Comparison of ENCODE assay signal across 9 mouse cellular contexts in genomic region chr10:80423562-80423961, GRCm38 (mm10). TPM values are rescaled to one million over a fixed set of nuclear protein-coding genes. Genes with fewer than 3 reads are reported as not detected.
A peak's percentile ranks its signal among the peaks of the same experiment; 100 is the strongest.
DNase-seq lines count a peak whose midpoint lies in the region; ATAC-seq and TF ChIP-seq lines count a peak whose summit lies in the region.
"Had no signal": no experiment of that assay in that cellular context is flagged by ENCODE, and none has a peak within 500 bp of the region (broad histone marks: within the 10 kb centered on the region; RNA-seq: fewer than 3 reads in every experiment).

No protein-coding gene starts in this region.

- 60% methylated on average over 4 of the region's 4 CpGs for WGBS in hindbrain, embryonic 11.5 days
- 48% methylated on average over 4 of the region's 4 CpGs for WGBS in hindbrain, embryonic 16.5 days
- WGBS in midbrain, embryonic 15.5 days = 55% methylated on average over 4 of the region's 4 CpGs

- H3K4me2 ChIP-seq in hindbrain, embryonic 11.5 days (replicated peaks; ENCODE audit: low read depth, low read length) = no peak overlapping the region
- no peak overlapping the region for H3K4me2 ChIP-seq in hindbrain, embryonic 16.5 days (ENCODE audit: low read length)
- no peak overlapping the region for H3K4me2 ChIP-seq in midbrain, embryonic 15.5 days
- H3K4me2 ChIP-seq: heart, embryonic 15.5 days had no signal

- H3K9ac ChIP-seq in hindbrain, embryonic 11.5 days (ENCODE audit: low read depth, low read length) = no peak overlapping the region
- no peak overlapping the region for H3K9ac ChIP-seq in hindbrain, embryonic 16.5 days (ENCODE audit: low read depth, low read length)
- H3K9ac ChIP-seq in ES-E14 (ENCODE audit: insufficient read depth, low read depth, low read length, poor library complexity, severe bottlenecking) = no peak overlapping the region
- H3K9ac ChIP-seq in midbrain, embryonic 15.5 days = no peak overlapping the region
- H3K9ac ChIP-seq: heart, embryonic 15.5 days had no signal

- peak; percentile 47 for DNase-seq in hindbrain, embryonic 11.5 days (ENCODE audit: low spot score)
- DNase-seq in ES-E14 (ENCODE audit: low read depth, low spot score) = peak; percentile 83
- DNase-seq in adrenal gland, adult 2 months = no peak
- DNase-seq in adrenal gland, postnatal 25 days = no peak

- in situ Hi-C loops in ES-E14 (cut with MboI; ENCODE audit: low sequenced_read_pairs in 2 of 2, unreplicated experiment in 2 of 2) = no loop called here

- H3K36me3 ChIP-seq in hindbrain, embryonic 11.5 days (ENCODE audit: control insufficient read depth, insufficient read depth, low read length) = peaks cover 62% of the 10 kb centered on the region
- peaks cover 47% of the 10 kb centered on the region for H3K36me3 ChIP-seq in hindbrain, embryonic 16.5 days (ENCODE audit: control insufficient read depth, insufficient read depth, low read length)
- peaks cover 62% of the 10 kb centered on the region for H3K36me3 ChIP-seq in ES-E14 (ENCODE audit: control insufficient read depth, insufficient read depth, low read length, poor library complexity, severe bottlenecking)
- H3K36me3 ChIP-seq in midbrain, embryonic 15.5 days (replicated peaks) = peaks cover 61% of the 10 kb centered on the region

- no peaks in the 10 kb centered on the region for H3K4me1 ChIP-seq in hindbrain, embryonic 11.5 days (replicated peaks; ENCODE audit: control insufficient read depth, insufficient read depth, low read length)
- H3K4me1 ChIP-seq in hindbrain, embryonic 16.5 days (ENCODE audit: control insufficient read depth, insufficient read depth, low read depth, low read length) = peaks cover 7% of the 10 kb centered on the region
- peaks cover 0 to 7% of the 10 kb centered on the region in 2 experiments; a peak in 1 of 4 replicates for H3K4me1 ChIP-seq in ES-E14 (ENCODE audit: control insufficient read depth in 2 of 2, insufficient read depth in 2 of 2, low read length in 2 of 2, poor library complexity in 1 of 2)
- peaks cover 31% of the 10 kb centered on the region for H3K4me1 ChIP-seq in midbrain, embryonic 15.5 days

- H3K4me3 ChIP-seq in hindbrain, embryonic 11.5 days (ENCODE audit: low read depth, low read length) = no peak overlapping the region
- H3K4me3 ChIP-seq in hindbrain, embryonic 16.5 days (ENCODE audit: low read length) = no peak overlapping the region
- H3K4me3 ChIP-seq in ES-E14 (ENCODE audit: insufficient read depth in 1 of 2, low read depth in 1 of 2, low read length in 2 of 2, poor library complexity in 1 of 2, severe bottlenecking in 1 of 2) = no peak overlapping the region
- H3K4me3 ChIP-seq in midbrain, embryonic 15.5 days = no peak overlapping the region
- H3K4me3 ChIP-seq: heart, embryonic 15.5 days had no signal

- no peaks in the 10 kb centered on the region for H3K27me3 ChIP-seq in hindbrain, embryonic 11.5 days (ENCODE audit: control insufficient read depth, insufficient read depth, low read length)
- H3K27me3 ChIP-seq in hindbrain, embryonic 16.5 days (replicated peaks; ENCODE audit: control insufficient read depth, insufficient read depth, low read length) = no peaks in the 10 kb centered on the region
- H3K27me3 ChIP-seq in midbrain, embryonic 15.5 days (replicated peaks) = no peaks in the 10 kb centered on the region
- H3K27me3 ChIP-seq: heart, embryonic 15.5 days had no signal

- H3K27ac ChIP-seq in hindbrain, embryonic 11.5 days (ENCODE audit: low read depth, low read length) = no peak overlapping the region
- H3K27ac ChIP-seq in hindbrain, embryonic 16.5 days (ENCODE audit: low read depth, low read length) = no peak overlapping the region
- H3K27ac ChIP-seq in ES-E14 (ENCODE audit: insufficient read depth, low read depth, low read length, poor library complexity, severe bottlenecking) = no peak overlapping the region; the same call in 1 of the 2 replicates
- H3K27ac ChIP-seq in midbrain, embryonic 15.5 days = peak overlapping the region; percentile 20; the same call in 1 of the 2 replicates
- H3K27ac ChIP-seq: heart, embryonic 15.5 days had no signal

- ATAC-seq in hindbrain, embryonic 11.5 days (ENCODE audit: low FRiP score) = no peak
- no peak for ATAC-seq in hindbrain, embryonic 16.5 days
- peak; percentile 58 for ATAC-seq in erythroid progenitor cell, adult 5-6 weeks (replicated peaks; ENCODE audit: low FRiP score, poor library complexity, severe bottlenecking)
- no peak for ATAC-seq in midbrain, embryonic 15.5 days (replicated peaks)
- no peak for ATAC-seq in megakaryocyte, adult 5-6 weeks (ENCODE audit: poor library complexity, severe bottlenecking)

- no peaks in the 10 kb centered on the region for H3K9me3 ChIP-seq in hindbrain, embryonic 11.5 days (ENCODE audit: control insufficient read depth, low read length)
- H3K9me3 ChIP-seq in hindbrain, embryonic 16.5 days (ENCODE audit: control insufficient read depth, low read length) = no peaks in the 10 kb centered on the region
- H3K9me3 ChIP-seq in ES-E14 (ENCODE audit: control insufficient read depth, insufficient read depth, low read depth, low read length) = no peaks in the 10 kb centered on the region
- no peaks in the 10 kb centered on the region for H3K9me3 ChIP-seq in midbrain, embryonic 15.5 days
- H3K9me3 ChIP-seq: heart, embryonic 15.5 days had no signal

TF ChIP-seq in ES-E14, 5 proteins besides CTCF, POLR2A, EP300 and RAD21:
- TF ChIP-seq ZNF384 (IDR thresholded peaks at IDR 0.05; ENCODE audit: low read depth, low read length) (no peak), CHD2 (IDR thresholded peaks at IDR 0.05; ENCODE audit: low read depth, low read length) (no peak), HCFC1 (IDR thresholded peaks at IDR 0.05; ENCODE audit: borderline replicate concordance, insufficient read depth, low read length) (no peak), MAFK (IDR thresholded peaks at IDR 0.05; ENCODE audit: insufficient read depth, low read depth, low read length) (no peak), ZC3H11A (IDR thresholded peaks at IDR 0.05; ENCODE audit: borderline replicate concordance, low read depth, low read length) (no peak)

RNA-seq across cellular contexts. Expression of gene Tcf3, which starts 9.9 kb away (rescaled TPM):
- polyA plus RNA-seq in hindbrain, embryonic 11.5 days (2014; fragmentation: Nextera tagmentation; extraction: Ambion mirVana) = 110 and 130 TPM in 2 replicates
- 32.5 and 45.3 TPM in 2 replicates for polyA plus RNA-seq in hindbrain, embryonic 16.5 days (2015; fragmentation: Nextera tagmentation; extraction: Ambion mirVana)
- 90.9 and 108 TPM in 2 replicates for total RNA-seq in ES-E14 (2012; rRNA removed)
- 127 and 148 TPM in 2 replicates for total RNA-seq in erythroid progenitor cell, adult 5-6 weeks (2015; ENCODE audit: low replicate concordance)
- total RNA-seq in erythroid progenitor cell, adult 5-6 weeks (2017; ENCODE audit: low replicate concordance) = 140 and 145 TPM in 2 replicates
- polyA plus RNA-seq in midbrain, embryonic 15.5 days (2015; fragmentation: Nextera tagmentation; extraction: Ambion mirVana) = 44.9 and 55.8 TPM in 2 replicates
- total RNA-seq in adrenal gland, adult 2 months (2021) = 10 to 100 TPM; 46.6 to 55.4 TPM
- 148 and 152 TPM in 2 replicates for polyA plus RNA-seq in adrenal gland, adult 2 months (2012; rRNA removed)
- 63.1 and 84.1 TPM in 2 replicates for total RNA-seq in adrenal gland, postnatal 25 days (2021)
- total RNA-seq in megakaryocyte, adult 5-6 weeks (2015) = 17.2 and 20.3 TPM in 2 replicates
- total RNA-seq in megakaryocyte, adult 5-6 weeks (2017) = 22.4 and 24.2 TPM in 2 replicates

RNA-seq across cellular contexts. Expression of gene Uqcr11, which starts 16.9 kb away (rescaled TPM):
- polyA plus RNA-seq in hindbrain, embryonic 11.5 days (2014; fragmentation: Nextera tagmentation; extraction: Ambion mirVana) = 466 and 480 TPM in 2 replicates
- polyA plus RNA-seq in hindbrain, embryonic 16.5 days (2015; fragmentation: Nextera tagmentation; extraction: Ambion mirVana) = 704 and 759 TPM in 2 replicates
- total RNA-seq in ES-E14 (2012; rRNA removed) = 995 and 1,362 TPM in 2 replicates
- total RNA-seq in erythroid progenitor cell, adult 5-6 weeks (2015; ENCODE audit: low replicate concordance) = 65.8 and 80.0 TPM in 2 replicates
- 67.9 and 87.3 TPM in 2 replicates for total RNA-seq in erythroid progenitor cell, adult 5-6 weeks (2017; ENCODE audit: low replicate concordance)
- polyA plus RNA-seq in midbrain, embryonic 15.5 days (2015; fragmentation: Nextera tagmentation; extraction: Ambion mirVana) = 581 and 629 TPM in 2 replicates
- 1,000 to 10,000 TPM in 1 of 2 experiments, 100 to 1,000 TPM in 1; 714 to 1,027 TPM for total RNA-seq in adrenal gland, adult 2 months (2021)
- 2,955 and 2,958 TPM in 2 replicates for polyA plus RNA-seq in adrenal gland, adult 2 months (2012; rRNA removed)
- 728 and 779 TPM in 2 replicates for total RNA-seq in adrenal gland, postnatal 25 days (2021)
- total RNA-seq in megakaryocyte, adult 5-6 weeks (2015) = 107 and 108 TPM in 2 replicates
- 122 and 129 TPM in 2 replicates for total RNA-seq in megakaryocyte, adult 5-6 weeks (2017)

RNA-seq across cellular contexts. Expression of gene Mbd3, which starts 24.2 kb away (rescaled TPM):
- polyA plus RNA-seq in hindbrain, embryonic 11.5 days (2014; fragmentation: Nextera tagmentation; extraction: Ambion mirVana) = 227 and 240 TPM in 2 replicates
- polyA plus RNA-seq in hindbrain, embryonic 16.5 days (2015; fragmentation: Nextera tagmentation; extraction: Ambion mirVana) = 196 and 207 TPM in 2 replicates
- 131 and 134 TPM in 2 replicates for total RNA-seq in ES-E14 (2012; rRNA removed)
- 33.5 TPM in 2 replicates for total RNA-seq in erythroid progenitor cell, adult 5-6 weeks (2015; ENCODE audit: low replicate concordance)
- total RNA-seq in erythroid progenitor cell, adult 5-6 weeks (2017; ENCODE audit: low replicate concordance) = 39.7 and 45.8 TPM in 2 replicates
- 227 and 250 TPM in 2 replicates for polyA plus RNA-seq in midbrain, embryonic 15.5 days (2015; fragmentation: Nextera tagmentation; extraction: Ambion mirVana)
- 100 to 1,000 TPM; 125 to 146 TPM for total RNA-seq in adrenal gland, adult 2 months (2021)
- 158 and 165 TPM in 2 replicates for polyA plus RNA-seq in adrenal gland, adult 2 months (2012; rRNA removed)
- total RNA-seq in adrenal gland, postnatal 25 days (2021) = 127 and 139 TPM in 2 replicates
- total RNA-seq in megakaryocyte, adult 5-6 weeks (2015) = 38.8 and 40.6 TPM in 2 replicates
- 39.8 and 40.0 TPM in 2 replicates for total RNA-seq in megakaryocyte, adult 5-6 weeks (2017)

RNA-seq across cellular contexts. Expression of gene Mex3d, which starts 36.1 kb away (rescaled TPM):
- polyA plus RNA-seq in hindbrain, embryonic 11.5 days (2014; fragmentation: Nextera tagmentation; extraction: Ambion mirVana) = 13.4 and 14.7 TPM in 2 replicates
- 9.1 and 9.2 TPM in 2 replicates for polyA plus RNA-seq in hindbrain, embryonic 16.5 days (2015; fragmentation: Nextera tagmentation; extraction: Ambion mirVana)
- 27.1 and 28.9 TPM in 2 replicates for total RNA-seq in ES-E14 (2012; rRNA removed)
- total RNA-seq in erythroid progenitor cell, adult 5-6 weeks (2015; ENCODE audit: low replicate concordance) = 1.4 TPM in 1 of 2 replicates, not detected in the other
- 6.7 TPM in 1 of 2 replicates, not detected in the other for total RNA-seq in erythroid progenitor cell, adult 5-6 weeks (2017; ENCODE audit: low replicate concordance)
- 18.3 and 18.8 TPM in 2 replicates for polyA plus RNA-seq in midbrain, embryonic 15.5 days (2015; fragmentation: Nextera tagmentation; extraction: Ambion mirVana)
- total RNA-seq in adrenal gland, adult 2 months (2021) = 10 to 100 TPM; 19.2 to 19.5 TPM
- polyA plus RNA-seq in adrenal gland, adult 2 months (2012; rRNA removed) = 60.7 and 61.5 TPM in 2 replicates
- 18.3 and 21.7 TPM in 2 replicates for total RNA-seq in adrenal gland, postnatal 25 days (2021)
- 2.4 and 2.6 TPM in 2 replicates for total RNA-seq in megakaryocyte, adult 5-6 weeks (2015)
- total RNA-seq in megakaryocyte, adult 5-6 weeks (2017) = 2.6 and 5.0 TPM in 2 replicates

Comparison
In these comparisons a context has a peak if more than half of its experiments do, and no peak if none do; other contexts are left out.
1. DNase-seq: peak in hindbrain, embryonic 11.5 days (single experiment) and ES-E14 (single experiment); none in adrenal gland, adult 2 months (single experiment) and adrenal gland, postnatal 25 days (single experiment).